Mouse (Mus musculus): ENCODE data around the gene Lyve1.

The Lyve1 gene

DNA sequence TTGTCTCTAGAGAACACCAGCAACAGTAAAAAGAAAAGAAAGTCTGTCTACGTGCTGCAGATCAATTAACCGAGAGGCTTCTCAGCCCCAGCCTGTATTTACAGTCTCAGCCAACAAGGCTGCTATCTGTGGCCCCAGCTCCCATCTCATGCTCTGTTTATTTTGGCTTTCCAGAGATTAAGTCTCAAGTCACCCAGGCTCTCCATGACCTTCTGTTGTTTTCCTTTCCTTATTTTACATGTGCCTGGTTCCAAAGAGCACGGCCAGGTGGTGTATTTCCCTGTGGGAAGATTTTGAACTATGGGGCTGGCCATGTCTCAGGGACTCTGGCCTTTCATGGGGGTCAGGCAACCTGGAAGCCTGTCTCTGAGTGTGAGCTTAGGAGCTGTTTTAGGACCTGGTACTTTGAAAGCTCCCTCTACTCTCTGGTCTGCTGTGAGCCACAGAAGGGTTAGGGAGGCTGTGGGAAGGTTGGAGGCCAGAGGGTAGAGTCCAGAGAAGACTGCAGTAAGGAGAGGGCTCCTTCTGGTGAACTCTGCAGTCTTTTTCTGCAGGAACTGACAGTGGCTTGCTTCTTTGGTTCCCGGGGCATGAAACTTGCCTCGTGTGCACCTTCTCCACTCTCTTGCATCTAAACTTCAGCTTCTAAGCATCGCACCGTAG, 11.4 kb downstream of the Lyve1 start:
- DNase-seq: no peak

DNA sequence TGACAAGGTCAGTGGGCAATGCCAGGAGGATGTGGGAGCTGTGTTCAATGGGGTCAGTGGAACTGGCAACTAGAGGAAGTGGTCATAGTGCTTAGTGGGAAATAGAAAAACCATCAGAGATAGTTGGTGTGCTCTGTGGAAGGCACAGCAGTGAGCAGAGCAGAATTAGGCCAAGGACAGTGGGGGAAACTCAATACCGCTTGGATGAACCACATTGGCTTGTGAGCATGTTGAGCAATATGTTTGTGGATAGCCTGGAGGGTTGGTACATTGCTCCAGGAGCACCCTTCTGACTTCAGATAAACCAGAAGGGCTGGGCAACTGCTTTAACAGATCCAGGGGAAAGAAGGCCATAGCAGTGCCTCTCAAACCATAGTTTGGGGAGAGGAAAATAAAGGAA, 14.7 kb downstream of the Lyve1 start:
- DNase-seq: no peak

DNA sequence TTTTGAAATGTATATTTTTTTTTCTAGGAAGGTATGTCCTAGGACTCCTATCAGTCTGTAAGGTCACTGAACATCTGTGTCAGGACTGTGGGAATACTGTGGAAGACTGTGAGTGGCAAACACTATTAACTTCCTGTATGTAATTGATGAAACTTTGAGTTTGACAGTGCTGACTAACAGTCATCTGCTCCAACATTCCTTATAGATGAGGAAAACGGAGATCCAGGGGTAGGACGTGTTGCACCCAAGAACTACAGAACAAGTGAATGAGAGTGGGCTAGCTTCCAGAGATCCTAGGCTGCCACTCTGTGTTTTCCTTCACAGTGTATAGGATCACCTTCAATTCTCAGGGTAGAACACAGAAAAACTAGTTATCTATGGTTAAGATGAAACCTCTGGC, 15.7 kb downstream of the Lyve1 start:
- DNase-seq: no peak

DNA sequence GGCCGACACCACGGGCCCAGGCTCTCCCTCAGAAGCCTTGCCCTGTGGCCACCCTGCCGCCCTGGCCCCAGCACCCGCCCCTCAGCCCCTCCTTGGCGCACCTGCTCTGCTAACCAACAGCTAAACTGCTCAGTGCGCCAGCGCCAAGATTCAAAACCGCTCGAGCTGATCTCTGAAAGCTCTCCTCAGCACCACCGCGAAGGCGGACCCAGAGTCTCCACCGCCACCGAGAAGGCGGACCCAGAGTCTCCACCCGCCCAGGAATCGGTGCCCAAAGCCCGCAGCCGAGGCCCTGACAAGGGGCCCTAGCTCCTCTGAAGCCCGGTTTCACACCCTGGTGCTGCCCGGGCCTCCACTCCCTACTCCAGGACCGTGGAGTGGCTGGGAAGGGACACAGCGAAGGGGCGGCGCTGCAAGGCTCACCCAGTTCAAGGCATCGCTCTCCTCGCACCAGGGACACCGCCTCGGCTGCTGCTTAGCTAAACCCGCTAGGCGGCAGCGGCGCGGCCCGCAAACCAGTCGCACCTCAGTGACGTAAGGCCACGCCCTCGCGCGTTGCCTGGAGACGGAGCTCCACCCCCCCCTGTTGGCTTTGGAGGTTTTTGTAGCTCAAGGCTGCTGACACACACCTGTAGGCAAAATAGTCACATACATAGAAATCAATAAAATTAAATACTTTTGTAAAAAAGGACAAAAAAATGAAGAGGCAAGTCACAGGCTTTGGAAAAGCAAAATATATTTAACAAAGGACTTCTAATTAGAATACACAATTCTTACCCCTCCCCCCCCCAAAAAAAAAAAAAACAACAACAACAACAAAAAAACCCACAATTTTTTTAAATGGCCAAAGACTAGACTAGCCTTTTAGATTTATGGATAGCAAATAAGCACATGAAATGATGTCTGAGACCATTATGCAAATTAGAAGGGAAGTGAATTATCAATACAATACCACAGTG, 18.8 kb downstream of the Lyve1 start, which contains the start of gene Rnf141:
Rnf141 (minus strand) TSS at position 542 of the 959 bp plus-strand sequence.
- DNase-seq: peak; percentile 93

DNA sequence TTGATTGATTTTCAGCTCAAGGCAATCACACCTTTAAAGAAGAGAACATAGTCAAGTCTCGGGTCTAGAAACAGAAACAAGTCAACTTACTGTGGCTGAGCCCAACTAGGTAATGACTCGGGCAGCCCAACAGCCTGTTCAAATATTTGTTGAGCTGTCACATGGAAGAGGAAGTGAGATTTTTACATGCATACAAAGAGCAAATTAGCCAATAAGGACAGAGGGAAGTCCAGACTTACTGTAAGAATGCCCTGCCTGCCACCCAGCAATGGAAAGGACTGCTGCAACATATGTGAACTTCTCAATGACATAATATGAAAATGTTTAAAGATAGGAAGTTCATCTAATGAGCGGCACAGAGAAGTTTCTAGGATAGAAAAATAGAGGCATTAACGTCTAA, 22.7 kb downstream of the Lyve1 start:
- DNase-seq: no peak

DNA sequence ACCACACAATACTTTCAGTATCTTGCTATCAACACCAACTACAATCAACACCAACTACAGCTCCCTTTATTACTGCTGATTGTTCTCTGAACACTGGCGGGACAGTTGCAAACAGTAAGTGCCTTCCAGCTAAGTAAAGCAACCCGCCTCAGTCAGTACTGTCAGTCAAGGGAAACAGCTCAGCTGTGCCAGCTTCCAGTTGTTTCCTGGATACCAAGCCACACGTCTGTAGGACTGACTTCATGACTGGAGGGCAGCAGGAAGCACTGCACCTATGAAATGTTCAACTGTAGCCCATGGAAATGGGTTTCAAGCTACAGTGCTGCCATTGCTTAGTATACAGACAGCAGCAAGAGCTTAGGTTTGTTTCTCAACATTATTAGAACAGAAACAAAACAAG, 28.5 kb downstream of the Lyve1 start:
- DNase-seq: no peak

DNA sequence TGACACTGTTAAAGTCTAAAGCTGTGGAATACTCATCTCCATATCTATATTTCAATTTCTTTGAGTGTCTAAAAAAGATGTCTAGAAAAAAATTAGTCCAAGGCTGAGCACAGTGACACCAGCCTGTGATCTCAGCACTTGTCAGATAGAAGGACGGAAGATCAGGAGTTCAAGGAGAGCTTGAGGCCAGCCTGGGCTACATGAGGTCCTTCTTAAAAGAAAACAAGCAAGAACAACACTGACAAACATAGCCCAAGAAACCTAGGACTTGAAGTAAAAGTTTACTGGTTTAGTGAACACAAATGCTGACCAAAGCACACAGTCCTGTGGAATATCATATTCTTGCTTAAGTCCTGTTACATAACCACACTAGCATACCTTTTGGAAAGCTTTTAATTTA, 29.0 kb downstream of the Lyve1 start:
- no peak for DNase-seq

DNA sequence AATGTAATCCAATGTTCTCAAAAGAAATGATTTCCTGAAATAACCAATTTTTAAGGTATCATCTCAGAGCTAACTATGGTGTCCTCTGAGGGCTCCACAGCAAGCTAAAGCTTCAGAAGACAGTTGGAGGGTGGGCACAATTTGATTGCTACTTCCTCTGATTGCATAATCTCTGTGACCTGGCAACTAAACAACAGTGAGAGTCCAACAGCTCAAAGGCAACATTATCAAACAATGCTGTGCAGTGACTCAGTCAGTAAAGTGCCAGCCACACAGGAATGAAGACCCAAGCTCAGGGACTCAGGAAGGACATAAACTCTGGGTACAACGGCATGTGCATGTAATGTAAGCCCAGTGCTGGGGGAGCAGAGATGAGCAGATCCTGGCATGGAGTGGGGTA, 30.0 kb downstream of the Lyve1 start:
- no peak for DNase-seq

DNA sequence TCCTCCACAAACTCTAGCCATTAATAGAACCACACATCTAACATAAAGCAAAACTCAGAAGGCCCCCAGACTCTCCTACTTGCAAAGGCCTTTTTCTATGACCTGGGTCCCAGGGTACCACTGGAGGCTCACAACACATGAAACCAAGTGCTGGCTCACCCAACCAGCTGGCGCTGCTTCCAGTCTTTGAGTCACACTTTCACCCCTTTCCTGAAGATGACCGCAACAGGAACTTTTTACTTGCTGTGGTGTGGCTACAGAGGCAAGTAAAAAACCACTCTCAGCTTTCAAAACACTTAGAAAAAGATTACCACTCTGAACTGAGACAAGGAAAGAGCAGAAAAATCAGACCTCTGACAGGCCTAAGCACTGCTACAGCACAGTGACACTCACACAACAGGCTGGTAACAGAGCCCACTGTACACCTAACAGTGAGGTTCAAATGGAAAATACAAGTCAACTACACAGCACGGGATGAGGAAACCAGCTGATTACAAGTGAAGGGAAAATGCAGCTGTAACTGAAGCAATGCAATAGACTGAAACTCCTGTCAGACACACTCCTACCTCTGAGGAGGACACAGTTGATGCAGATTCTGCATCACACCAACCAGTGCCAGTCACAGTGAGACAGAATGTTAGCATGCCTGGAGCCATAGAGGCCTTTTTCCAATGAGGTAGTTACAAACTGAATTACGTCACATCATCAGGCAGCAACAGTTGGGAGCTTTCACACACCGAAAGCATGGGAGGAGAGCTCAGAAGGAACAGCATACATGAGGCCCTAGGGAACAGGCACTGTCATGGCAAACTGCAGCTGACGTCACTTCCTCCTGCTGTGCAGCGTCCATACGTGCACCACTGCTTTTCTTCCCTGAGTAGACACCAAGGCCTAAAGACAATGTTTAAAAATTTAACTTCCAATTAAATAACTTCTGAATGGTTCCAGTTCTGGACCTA, 38.8 kb downstream of the Lyve1 start:
- no peak for DNase-seq

DNA sequence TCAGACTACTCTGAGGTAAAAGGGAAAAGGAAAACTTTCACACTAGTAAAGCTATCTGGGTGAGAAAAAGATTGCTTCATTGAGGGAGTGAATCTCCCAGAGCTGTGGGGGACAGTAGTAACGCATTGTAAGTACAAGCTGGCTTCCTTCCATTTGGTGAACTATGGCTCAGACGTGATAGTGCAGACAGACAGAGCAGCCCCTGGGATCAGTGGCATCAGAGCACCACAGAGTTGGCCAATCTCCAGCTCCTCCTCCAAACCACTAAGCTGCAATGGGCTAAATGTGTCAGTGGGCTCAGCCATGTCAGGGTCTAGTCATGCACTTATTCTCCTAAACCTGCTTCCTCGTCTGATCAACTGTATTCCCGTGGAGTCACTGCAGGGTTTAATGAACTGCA, 39.4 kb downstream of the Lyve1 start:
- no peak for DNase-seq

DNA sequence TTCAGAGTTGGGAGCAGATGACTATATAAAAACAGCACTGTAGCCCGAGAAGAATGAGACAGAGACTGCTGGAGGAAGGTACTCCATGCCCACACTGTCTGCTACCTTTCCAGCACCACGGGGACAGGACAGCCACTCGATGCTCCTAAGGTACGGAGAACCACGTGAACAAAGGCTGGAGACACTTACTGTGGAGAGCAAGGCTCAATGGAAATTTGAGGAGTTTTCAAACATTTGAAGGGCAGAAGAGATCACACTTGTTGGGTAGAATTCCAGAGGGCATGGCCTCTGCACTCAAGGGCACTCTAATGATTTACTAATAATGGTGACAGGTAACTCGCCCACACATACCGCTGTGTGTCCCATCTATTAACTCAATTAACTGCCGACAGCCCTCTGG, 40.0 kb downstream of the Lyve1 start:
- DNase-seq: no peak

DNA sequence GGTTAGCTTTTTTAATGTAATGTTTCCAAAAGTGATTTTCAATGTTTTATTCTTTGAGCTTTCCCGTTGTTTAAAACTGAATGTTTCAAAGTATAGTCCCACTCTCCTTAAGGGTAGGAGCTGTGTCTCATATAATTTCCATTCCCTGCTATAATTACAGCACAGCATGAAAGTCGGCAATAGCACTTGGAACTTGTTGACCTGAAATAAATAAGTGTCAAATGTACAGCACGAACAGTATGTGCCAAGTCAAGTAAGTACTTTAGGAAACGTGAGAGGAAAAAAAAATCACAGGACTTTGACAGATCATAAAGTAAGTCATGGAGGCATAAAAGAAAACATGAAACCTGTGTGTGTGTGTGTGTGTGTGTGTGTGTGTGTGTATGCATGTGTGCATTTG, 41.0 kb downstream of the Lyve1 start:
- DNase-seq: no peak

DNA sequence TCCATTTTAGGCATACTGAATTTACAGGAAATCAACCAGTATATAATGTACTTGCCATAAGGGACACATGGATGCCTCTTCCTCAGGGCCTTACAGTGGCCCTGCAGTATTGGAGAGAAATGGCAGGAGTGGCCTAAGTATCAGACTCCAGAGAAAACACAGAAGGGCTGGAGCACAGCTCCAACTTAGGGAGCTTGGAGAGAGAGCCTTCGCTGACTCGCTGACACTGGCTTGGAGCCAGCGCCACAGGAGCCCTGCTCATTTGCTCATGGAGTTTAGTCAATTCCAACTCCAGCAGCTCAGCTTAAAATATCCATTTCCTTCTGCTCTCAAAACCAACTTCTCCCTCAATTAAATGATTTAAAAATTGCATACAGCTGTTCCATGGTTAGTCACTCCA, 41.4 kb downstream of the Lyve1 start:
- DNase-seq: peak; percentile 69

DNA sequence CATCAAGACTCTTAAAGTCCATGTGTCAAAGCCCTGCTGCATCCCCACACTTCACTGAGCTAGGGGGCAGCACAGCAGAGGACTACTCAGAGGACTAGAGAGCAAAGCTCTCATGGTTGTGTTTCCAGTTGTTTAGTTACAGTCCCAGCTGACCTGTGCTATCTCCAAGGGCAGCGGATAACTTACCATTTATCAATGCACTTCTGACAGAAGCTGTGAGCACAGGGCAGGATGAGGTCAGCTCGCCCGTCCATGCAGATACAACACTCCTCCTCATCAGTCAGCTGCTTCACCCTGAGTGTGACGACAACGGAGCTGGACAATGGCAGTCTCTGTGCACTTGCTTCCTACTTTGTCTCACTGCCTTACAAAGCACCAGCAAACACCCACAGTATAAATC, 42.0 kb downstream of the Lyve1 start:
- DNase-seq: no peak

DNA sequence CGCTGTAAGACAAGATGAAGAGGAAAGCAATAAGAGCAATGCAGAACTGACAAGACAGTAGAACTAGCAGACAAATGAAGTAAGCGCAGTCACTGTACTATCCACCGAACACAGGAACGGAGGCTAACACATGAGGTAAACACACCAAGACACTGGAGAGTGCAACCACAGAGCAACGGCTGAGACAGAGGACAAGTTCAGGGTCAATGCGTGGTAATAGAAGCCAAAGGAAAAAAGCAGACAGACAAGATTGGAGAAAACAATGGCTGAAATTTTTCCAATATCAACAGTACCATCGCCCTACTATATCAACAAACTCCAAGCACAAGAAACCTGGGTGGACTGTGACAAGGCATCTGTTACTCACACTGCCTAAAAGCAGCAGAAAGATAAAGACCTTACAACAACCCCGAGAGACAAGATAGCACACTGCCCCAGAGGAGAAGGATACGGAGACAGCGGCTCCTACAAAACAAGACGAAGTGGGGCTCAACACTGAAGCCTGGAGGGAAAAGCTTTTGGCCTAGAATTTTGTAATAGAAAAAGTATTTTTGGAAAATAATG, 44.2 kb downstream of the Lyve1 start:
- DNase-seq: no peak

DNA sequence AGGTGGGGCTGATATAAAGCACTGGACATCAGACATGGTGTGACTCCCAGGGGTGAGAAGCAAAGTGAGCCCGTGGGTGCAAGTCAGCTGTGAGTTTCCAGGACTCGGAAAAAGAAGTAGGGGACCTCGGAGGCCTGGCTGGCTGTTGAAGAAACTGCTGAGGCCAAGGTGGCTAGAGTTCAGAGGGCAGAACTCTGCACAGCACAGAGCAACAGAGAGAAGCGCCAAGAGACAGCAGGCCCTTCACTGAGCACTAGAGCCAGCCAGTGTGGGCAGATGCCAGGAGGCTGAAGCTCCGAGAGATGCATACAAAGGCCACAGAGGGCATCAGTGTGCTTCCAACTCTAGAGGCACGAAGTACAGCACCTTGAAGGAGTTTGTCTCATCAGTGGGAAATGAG, 44.8 kb downstream of the Lyve1 start:
- no peak for DNase-seq

DNA sequence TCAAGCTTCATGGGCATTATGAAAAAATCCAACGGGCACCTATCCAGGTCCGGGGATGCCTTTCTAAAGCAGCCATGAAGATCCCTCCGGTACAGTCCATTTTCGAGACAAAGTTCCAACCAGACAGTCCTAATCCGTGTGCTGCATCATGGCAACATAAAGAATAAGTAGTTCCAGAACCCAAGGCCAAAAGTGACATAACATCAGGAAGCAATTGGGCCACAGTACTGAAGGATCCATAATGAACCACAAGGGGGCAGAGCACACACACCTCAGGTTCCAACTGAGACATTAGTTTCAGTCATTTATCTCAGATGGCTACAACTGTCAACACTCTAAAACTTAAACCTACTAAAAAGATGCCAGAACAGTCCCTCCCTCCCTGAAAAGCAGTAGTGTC, 47.0 kb downstream of the Lyve1 start:
- no peak for DNase-seq

DNA sequence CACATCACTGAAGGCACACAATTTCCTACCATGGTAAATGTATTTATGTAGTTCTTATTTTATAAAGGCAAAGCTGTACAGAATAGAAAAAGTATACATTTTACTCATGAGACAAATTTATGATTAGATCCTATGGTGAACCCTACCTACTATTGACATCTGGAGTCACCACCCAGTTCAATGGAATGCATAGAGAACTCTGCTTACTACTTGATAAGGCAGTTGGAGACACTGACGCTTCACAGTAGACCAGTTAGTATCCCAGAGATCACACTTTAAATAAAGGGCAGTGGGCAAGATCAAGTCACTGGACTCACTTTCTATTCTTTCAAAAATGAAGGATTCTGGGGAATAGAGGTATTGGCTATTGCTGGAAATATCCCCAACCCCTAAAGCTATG, 49.1 kb downstream of the Lyve1 start:
- DNase-seq: no peak

DNA sequence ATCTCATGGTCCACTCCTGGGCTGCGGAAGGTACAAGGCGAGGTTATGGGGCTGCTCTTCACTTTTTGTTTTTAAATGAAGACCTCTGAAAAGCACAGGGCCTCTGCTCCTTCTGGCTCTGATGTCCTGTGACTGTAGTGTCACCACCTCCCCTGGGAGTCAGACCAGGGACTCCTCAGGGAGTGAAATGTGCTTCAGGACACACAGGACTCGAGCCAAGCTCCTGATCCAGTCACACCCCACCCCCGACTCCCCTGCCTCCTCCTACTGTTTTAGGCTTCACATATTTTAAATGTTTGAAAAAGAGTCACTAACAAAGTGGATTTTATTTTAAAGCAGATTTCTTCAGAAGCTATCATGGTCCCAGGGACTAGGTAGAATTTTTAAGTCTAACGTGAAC, 51.5 kb downstream of the Lyve1 start:
- peak; percentile 49 for DNase-seq

DNA sequence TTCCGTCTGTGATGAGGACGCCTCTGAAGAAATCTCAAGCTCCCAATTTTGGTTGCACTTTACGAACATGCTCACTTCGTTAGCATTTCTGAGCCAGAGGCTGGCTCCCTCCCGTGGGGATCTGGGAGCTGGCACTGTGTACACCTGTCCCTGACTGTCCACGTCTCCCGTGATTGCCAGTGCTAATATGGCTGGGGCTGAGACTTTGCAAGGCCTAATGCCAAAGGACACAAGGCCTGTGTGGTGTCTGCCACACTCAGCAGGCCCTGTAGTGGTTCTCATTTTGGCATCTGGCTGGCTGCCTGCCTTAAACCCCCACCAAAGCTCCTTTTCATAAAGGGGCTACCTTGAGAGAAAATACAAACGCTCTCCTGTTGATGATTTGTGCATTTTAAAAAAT, 52.0 kb downstream of the Lyve1 start:
- DNase-seq: no peak

DNA sequence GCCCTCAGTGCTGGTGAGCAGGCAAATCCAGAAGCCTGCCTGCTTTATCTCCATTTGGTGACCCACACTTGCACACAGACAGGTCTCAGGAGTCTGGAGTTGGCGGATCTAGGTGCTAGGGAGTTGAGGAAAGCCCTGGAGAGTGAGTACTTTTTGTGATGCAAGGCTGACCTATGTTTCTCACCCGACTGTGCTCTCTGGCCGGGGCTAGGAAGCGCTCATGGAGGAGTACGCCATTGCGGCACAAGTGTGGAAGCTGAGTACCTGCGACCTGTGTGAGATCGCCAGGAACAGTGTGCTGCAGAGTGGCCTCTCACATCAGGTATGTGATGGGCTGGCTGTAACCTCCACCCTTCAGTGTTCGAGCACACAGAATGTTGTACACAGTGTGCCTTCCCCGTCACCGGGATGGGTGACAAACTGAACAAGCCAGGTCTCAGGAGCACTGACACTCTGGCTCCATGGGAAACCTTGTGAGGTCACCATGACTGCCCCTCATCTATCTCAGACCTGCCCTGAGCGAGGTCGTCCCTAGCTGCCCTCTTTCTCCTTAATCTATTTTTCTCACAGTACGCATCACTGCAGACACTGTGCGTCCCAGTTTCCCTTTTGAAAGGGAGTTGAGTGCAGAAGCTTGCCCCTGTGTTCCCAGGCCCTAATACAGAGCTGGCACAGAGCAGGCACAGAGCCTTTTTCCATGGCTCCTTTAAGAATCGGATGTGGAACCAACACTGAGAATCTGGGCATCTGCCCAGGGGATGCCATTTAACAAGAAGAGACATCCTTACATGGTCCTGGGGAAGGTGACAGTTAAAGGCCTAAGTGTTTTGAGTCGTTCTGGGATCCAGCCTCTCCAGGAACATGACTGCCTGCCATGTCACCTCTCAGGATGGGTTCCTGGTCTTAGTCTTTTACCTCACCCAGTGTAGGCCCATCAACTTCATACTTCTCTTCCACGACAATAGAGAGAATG, 53.2 kb downstream of the Lyve1 start:
- DNase-seq: no peak

DNA sequence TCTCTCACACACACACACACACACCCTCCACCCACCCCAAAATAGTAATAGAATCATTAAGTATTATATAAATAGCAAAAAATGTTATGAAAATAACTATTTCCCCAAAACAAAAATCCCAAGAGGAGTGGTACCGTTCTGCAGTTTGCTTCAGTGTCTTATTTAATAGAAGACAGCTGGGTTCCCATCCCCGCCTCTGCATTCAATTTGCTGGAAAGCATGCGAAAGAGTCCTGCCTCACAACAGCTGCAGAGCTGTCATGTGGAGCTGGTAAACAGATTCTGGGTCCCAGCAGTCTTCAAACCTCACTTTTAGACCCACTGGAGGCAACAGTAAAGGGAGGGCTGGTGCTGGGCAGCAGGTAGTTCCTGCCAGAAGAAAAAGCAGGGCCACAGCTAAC, 54.1 kb downstream of the Lyve1 start:
- peak; percentile 41 for DNase-seq

All from right cerebral cortex, adult 18-20 months (tissue).